Mouse (Mus musculus): ENCODE measurements around the gene Csnk1g1.

GRCm38 (mm10) chr9:66070151-66070550 lies 161.4 kb downstream of the Csnk1g1 start:
- TF ChIP-seq CTCF (IDR thresholded peaks at IDR 0.05) (no peak), EP300 (IDR thresholded peaks at IDR 0.05) (no peak)

All from lung, postnatal 0 days (tissue).